Mouse (Mus musculus) kidney, embryonic 16.5 days (tissue): ENCODE measurements at regions not wholly inside any gene's neighbourhood (a gene's known extent, or its start where the extent isn't known, plus 50 kb on each side); places are given as distances from the start of the nearest gene placed in this dataset.
A peak's percentile ranks its signal among the peaks of the same experiment; 100 is the strongest.

Source experiments
- ATAC-seq: fragments of 200-750 bp; cut with Nextera tagmentation; 2 replicates; pipeline ENCODE4 v1.8.0; 2017; ENCODE audit warnings: moderate TSS enrichment; ENCODE audit not compliant: low FRiP score, low TSS enrichment
- H3K27ac ChIP-seq: fragments of 300-500 bp; sonication (generic); 2 replicates; pipeline ENCODE4 v1.5.1; 2014; ENCODE audit warnings: low read length
- H3K27me3 ChIP-seq: fragments of 300-500 bp; sonication (generic); 2 replicates; pipeline ENCODE4 v1.6.1; 2014; ENCODE audit warnings: low read length, control low read depth, mixed read lengths; ENCODE audit not compliant: insufficient read depth
- H3K36me3 ChIP-seq: fragments of 300-500 bp; sonication (generic); 2 replicates; pipeline ENCODE4 v1.6.1; 2014; ENCODE audit warnings: low read length, control low read depth, mixed read lengths; ENCODE audit not compliant: insufficient read depth
- H3K4me1 ChIP-seq: fragments of 300-500 bp; sonication (generic); 2 replicates; pipeline ENCODE4 v1.6.1; 2014; ENCODE audit warnings: low read length, control low read depth, mixed read lengths; ENCODE audit not compliant: insufficient read depth
- H3K4me2 ChIP-seq: fragments of 300-500 bp; sonication (generic); replicated peaks from 2 replicates; pipeline ENCODE4 v1.6.1; 2014; ENCODE audit warnings: low read depth, low read length
- H3K4me3 ChIP-seq: fragments of 300-500 bp; sonication (generic); 2 replicates; pipeline ENCODE4 v1.5.1; 2014; ENCODE audit warnings: mild to moderate bottlenecking, low read length
- H3K9ac ChIP-seq: fragments of 300-500 bp; sonication (generic); replicated peaks from 2 replicates; pipeline ENCODE4 v1.6.1; 2014; ENCODE audit warnings: low read length
- H3K9me3 ChIP-seq: fragments of 300-500 bp; sonication (generic); 2 replicates; pipeline ENCODE4 v1.6.1; 2016; ENCODE audit warnings: low read length, control low read depth
- WGBS: fragments of 180-500 bp; shearing (Covaris S2); extraction: QIAGEN DNeasy Blood & Tissue Kit; methylation state at CpG from one replicate; pipeline ENCODE4 v1.1.7; 2014; 5-methylcytosine and 5-hydroxymethylcytosine counted together

DNA sequence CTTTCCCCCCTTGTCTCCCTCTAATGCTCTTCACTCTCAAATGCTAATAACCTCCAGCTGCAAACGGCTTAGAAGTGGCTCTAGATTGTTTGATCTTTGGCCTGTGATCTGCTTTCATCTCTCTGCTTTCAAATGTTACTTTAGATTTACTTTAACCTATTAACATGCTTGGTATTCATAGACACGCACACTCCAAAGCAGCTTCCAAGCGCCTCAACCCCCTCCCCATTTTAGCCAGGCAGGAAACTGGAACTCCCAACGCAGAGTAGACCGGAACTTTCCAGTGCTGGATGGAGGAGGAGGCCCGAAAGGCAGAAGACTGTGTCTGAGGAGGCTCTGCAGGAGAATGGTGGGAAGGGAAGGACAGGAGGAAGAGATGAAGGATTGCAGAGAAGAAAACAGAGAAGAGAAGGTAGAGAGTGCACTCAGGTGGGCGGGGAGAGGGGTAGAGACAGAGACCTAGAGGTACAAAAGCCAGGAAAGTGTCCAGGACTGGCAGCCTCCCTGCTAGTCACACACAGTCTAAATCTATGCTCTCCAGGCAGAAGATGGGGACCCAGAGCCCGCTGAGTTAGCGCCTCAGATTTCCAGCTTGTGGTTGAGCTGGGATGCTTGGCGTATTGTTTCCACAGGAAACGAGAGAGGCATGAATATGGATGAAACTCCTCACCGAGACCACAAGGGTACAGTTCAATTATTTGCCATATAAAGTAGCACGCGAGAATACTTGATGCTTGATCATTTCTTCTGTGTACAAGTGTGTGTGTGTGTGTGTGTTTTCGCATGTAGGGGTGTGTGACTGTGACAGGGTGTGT is 167.6 kb upstream of the Gm4791 start:
- 38% methylated on average over 15 of the region's 15 CpGs for WGBS
- no peaks in the 10 kb centered on the region for H3K9me3 ChIP-seq
- H3K27me3 ChIP-seq: no peaks in the 10 kb centered on the region
- peaks cover 15% of the 10 kb centered on the region for H3K4me1 ChIP-seq
- ATAC-seq: peak; percentile 63
- H3K27ac ChIP-seq: peak overlapping the region; percentile 91
- no peaks in the 10 kb centered on the region for H3K36me3 ChIP-seq
- peak overlapping the region; percentile 25 for H3K4me3 ChIP-seq
- H3K9ac ChIP-seq: peak overlapping the region; percentile 40; the same call in 1 of the 2 replicates
- peak overlapping the region; percentile 33 for H3K4me2 ChIP-seq

DNA sequence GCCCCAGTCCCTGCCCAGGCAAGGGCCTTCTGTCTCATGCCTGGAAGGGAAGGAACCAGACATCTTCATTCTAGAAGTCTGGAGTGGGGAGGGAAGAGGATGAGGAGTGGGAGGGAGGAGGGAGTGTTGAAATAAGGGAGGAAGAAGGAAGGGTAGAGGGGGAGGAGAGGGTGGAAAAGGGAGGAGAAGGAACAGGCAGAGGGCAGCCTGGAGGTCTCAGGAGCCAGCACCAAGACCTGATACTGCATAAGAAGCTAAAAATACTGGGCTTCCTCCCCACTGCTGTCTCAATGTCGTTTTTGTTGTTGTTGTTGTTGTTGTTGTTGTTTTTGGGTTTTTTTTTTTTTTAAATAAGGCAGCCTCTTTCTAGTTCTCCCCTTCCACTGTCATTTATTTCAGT is 168.2 kb upstream of the Gm4791 start:
- 0 out of 2 replicates have a peak, but pooled peaks have one; percentile 19 for ATAC-seq
- Histone ChIP-seq H3K27me3 (no peaks in the 10 kb centered on the region), H3K36me3 (no peaks in the 10 kb centered on the region), H3K9me3 (no peaks in the 10 kb centered on the region), H3K4me3 (no peak overlapping the region), H3K4me1 (peaks cover 15% of the 10 kb centered on the region), H3K27ac (peak overlapping the region; percentile 91), H3K9ac (no peak overlapping the region), H3K4me2 (peak overlapping the region; percentile 33; the same call in 1 of the 2 replicates)
- 0% methylated on average over 1 of the region's 1 CpGs for WGBS

DNA sequence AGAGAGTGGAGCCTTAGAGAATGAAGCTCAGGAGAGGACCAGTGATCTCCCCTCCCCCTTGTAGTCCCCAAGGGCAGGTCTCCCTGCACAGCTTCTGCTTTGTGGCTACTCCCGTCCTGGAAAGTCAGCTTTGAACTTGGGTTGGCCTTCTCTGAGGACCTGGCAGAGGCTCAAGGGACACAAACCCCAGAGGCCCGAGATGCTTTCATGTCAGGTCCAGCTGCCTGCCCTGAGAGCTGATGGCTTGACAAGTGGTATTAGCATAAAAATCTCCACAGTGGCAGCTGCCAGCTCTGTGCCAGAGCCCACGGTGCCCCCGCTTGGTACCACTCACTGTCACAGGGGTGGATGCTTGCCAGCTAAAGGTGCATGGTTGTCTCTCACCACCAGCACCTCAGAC is 173.8 kb upstream of the Gm4791 start:
- Histone ChIP-seq H3K9me3 (no peaks in the 10 kb centered on the region), H3K36me3 (no peaks in the 10 kb centered on the region), H3K4me2 (no peak overlapping the region), H3K27me3 (no peaks in the 10 kb centered on the region), H3K4me3 (no peak overlapping the region), H3K27ac (no peak overlapping the region), H3K4me1 (peaks cover 5% of the 10 kb centered on the region), H3K9ac (no peak overlapping the region)
- no peak for ATAC-seq
- 66% methylated on average over 4 of the region's 4 CpGs for WGBS

DNA sequence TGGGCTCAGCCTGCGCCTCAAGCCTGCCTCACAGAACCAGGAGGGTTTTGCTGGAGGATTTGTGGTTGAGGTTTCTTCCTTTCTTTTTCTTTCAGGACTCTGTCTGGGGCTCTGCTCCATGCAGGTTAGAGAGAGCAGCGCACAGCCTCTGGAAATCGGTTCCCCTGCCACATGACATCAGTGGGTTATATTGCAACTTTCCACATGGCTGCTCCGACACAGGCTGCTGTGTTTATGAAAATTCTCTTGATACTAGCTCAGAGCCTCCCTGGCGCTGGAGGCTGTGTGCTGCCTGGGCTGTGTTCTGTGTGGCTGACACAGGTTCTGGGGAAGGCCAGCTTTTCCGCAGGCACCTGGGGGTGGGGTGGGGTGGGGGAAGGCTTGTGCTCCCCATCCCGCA is 178.7 kb upstream of the Gm4791 start:
- Histone ChIP-seq H3K9me3 (no peaks in the 10 kb centered on the region), H3K27ac (no peak overlapping the region), H3K9ac (peak overlapping the region; percentile 35; the same call in 1 of the 2 replicates), H3K4me3 (no peak overlapping the region), H3K27me3 (no peaks in the 10 kb centered on the region), H3K4me2 (no peak overlapping the region), H3K36me3 (no peaks in the 10 kb centered on the region), H3K4me1 (no peaks in the 10 kb centered on the region; the same call in 1 of the 2 replicates)
- WGBS: 53% methylated on average over 7 of the region's 7 CpGs
- ATAC-seq: peak; percentile 27; the same call in 1 of the 2 replicates

DNA sequence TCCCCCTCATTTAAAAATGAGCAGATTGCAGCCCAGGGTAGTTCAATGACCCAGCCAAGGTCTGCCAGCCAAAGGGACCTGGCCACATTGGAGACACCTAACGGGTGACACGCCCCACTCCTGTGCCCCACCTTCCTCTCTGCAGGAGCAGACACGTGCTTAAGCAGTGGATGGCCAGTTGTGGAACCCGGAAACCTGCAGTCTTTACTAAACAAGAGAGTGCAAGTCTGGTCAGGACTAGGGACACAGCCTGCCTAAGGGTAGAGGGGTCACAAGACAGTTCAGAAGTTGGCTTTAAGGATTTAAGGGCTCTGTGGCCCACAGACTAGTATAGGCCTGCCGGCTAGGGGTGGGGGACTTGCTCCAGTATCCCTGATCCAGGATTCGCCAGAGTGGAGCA is 179.2 kb upstream of the Gm4791 start:
- Histone ChIP-seq H3K27ac (no peak overlapping the region), H3K4me2 (no peak overlapping the region), H3K4me1 (no peaks in the 10 kb centered on the region; the same call in 1 of the 2 replicates), H3K9ac (no peak overlapping the region; the same call in 1 of the 2 replicates), H3K36me3 (no peaks in the 10 kb centered on the region), H3K9me3 (no peaks in the 10 kb centered on the region), H3K4me3 (no peak overlapping the region), H3K27me3 (peaks cover 2% of the 10 kb centered on the region; the same call in 1 of the 2 replicates)
- ATAC-seq: 0 out of 2 replicates have a peak, but pooled peaks have one; percentile 27
- 47% methylated on average over 6 of the region's 6 CpGs for WGBS

DNA sequence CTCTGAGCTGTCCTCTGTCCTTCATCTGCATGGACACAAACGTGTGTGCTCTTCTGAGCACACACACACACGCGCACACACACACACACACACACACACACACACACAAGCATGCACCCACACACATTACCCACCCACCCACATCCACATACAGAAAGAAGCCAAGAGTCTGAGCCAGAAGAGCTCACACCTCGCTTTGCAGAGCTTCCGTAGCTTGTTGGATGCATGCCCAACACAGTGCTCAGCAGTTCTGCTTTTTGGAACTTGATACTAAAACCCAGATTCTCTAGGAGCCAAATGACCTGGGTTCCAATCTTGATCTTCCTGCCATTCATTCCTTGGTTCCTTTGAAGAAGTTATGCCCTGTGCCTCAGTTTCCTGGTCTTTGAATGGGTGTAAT is 182.4 kb upstream of the Gm4791 start:
- 77% methylated on average over 5 of the region's 5 CpGs for WGBS
- no peak overlapping the region for H3K4me3 ChIP-seq

DNA sequence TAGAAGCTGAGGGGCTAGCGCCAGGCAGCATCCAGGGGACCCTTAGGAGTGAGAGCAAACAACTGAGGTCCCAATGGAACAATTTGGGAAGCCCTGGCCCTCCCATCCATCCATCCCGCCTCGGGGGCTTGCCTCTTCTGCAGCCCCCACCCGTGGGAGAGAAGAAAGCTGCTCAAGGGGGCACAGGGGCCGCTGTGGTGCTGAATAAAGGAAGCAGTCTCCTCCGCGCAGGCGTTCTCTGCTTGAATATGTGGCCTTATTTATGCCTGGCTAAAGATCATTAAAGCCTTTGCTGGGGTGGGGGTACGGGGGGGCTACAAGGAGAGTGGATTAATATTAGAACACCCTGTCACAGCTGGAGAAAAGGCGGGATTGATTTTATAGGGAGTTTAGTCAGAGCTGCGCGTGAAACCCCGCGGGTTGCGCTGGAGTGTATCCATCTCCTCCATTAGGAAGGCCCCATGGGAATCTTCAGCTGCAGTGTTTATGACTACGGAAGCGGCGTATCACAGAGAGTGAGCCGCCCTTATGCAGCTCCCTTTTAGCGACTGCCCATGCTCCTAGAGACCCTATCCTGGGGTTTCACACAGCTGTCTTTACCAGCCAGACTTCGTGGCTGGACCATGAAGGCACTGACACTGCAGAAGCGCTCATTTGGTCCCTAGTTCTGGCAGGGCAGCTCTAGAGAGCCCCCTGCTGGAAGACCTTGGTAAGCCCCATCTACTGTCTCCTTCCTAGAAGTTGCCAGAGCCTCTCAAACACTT is 183.9 kb upstream of the Gm4791 start:
- H3K9me3 ChIP-seq: no peaks in the 10 kb centered on the region
- H3K36me3 ChIP-seq: no peaks in the 10 kb centered on the region
- no peaks in the 10 kb centered on the region; the same call in 1 of the 2 replicates for H3K4me1 ChIP-seq
- peak; percentile 73 for ATAC-seq
- H3K27me3 ChIP-seq: peaks cover 7% of the 10 kb centered on the region; the same call in 1 of the 2 replicates
- H3K9ac ChIP-seq: peak overlapping the region; percentile 52
- peak overlapping the region; percentile 72 for H3K4me2 ChIP-seq
- H3K4me3 ChIP-seq: peak overlapping the region; percentile 43
- no peak overlapping the region for H3K27ac ChIP-seq
- 9% methylated on average over 22 of the region's 22 CpGs for WGBS

More for the DNA sequence above, 182.4 kb upstream of the Gm4791 start:
- Histone ChIP-seq H3K27ac (no peak overlapping the region), H3K9ac (no peak overlapping the region), H3K9me3 (no peaks in the 10 kb centered on the region), H3K4me2 (no peak overlapping the region), H3K36me3 (no peaks in the 10 kb centered on the region), H3K4me1 (no peaks in the 10 kb centered on the region; the same call in 1 of the 2 replicates), H3K27me3 (peaks cover 7% of the 10 kb centered on the region; the same call in 1 of the 2 replicates)
- ATAC-seq: no peak

DNA sequence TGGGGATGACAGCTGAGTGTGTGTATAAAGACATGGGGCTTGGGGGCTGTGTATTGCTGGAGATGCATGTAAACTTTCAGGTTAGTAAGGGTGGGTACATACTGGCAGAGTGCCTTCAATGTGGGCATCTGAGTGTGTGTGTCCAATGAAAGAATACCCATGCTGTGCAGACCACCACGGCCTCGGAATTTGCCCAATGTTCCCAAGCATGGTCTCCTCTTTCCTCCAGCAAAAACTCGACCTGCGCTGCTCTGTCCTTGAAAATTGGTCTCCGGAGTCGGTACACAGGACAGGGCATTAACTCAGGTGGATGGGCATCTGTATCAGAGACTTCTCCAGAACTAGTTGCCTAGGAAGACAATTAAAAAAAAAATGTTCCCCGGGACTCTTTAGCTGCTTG is 188.3 kb upstream of the Gm4791 start:
- Histone ChIP-seq H3K4me3 (no peak overlapping the region), H3K4me2 (no peak overlapping the region), H3K9me3 (no peaks in the 10 kb centered on the region), H3K9ac (no peak overlapping the region), H3K4me1 (no peaks in the 10 kb centered on the region), H3K27me3 (peaks cover 7% of the 10 kb centered on the region; the same call in 1 of the 2 replicates), H3K36me3 (no peaks in the 10 kb centered on the region), H3K27ac (no peak overlapping the region)
- 87% methylated on average over 7 of the region's 7 CpGs for WGBS
- no peak for ATAC-seq

DNA sequence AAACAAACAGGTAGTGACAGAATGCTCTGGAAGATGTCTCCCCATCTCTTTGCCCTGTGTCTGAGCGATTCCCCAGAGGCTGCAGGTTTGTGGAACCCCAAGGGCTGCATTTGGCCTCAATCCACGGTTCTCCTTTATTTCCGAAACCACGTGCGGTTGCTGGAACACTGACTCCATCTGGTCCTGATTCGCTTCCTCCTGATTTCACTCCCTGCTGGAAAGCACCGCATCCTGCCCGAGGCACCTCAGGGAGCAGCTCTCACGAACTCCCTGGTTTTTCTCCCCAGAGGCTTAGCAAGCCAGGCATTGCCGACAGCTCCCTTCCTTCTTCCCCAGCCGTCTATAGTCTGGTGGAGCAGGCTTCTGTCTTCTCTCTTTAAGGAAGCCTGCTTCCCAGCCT is 203.1 kb upstream of the Gm4791 start:
- ATAC-seq: no peak
- Histone ChIP-seq H3K27ac (no peak overlapping the region), H3K9me3 (no peaks in the 10 kb centered on the region), H3K9ac (no peak overlapping the region), H3K4me2 (no peak overlapping the region), H3K4me1 (no peaks in the 10 kb centered on the region), H3K4me3 (no peak overlapping the region), H3K27me3 (no peaks in the 10 kb centered on the region), H3K36me3 (no peaks in the 10 kb centered on the region)
- 63% methylated on average over 11 of the region's 11 CpGs for WGBS
